Mouse (Mus musculus) cerebellum, adult 11 months (tissue): Measurements from ENCODE around the gene P4ha1.
"Not testable (repeated sequence)": the region's sequence is repeated elsewhere in the genome, so short reads cannot be mapped to it uniquely, and the experiment has no call there.

Experiments
- DNase-seq: peaks from one replicate; pipeline ENCODE4 v3.0.0; 2022

Gene P4ha1

GRCm38 (mm10) chr10:59378728-59379127, 55.6 kb downstream of the P4ha1 start:
- no peak for DNase-seq

GRCm38 (mm10) chr10:59379927-59380326, 56.8 kb downstream of the P4ha1 start:
- DNase-seq: no peak

- no peak for DNase-seq
Observed at GRCm38 (mm10) chr10:59380411-59380821, 57.3 kb downstream of the P4ha1 start.

- not testable (repeated sequence) for DNase-seq
Observed at GRCm38 (mm10) chr10:59381563-59381962, 58.5 kb downstream of the P4ha1 start.

- DNase-seq: peak; percentile 64
Observed at GRCm38 (mm10) chr10:59386951-59387350, 63.9 kb downstream of the P4ha1 start.

GRCm38 (mm10) chr10:59389652-59390051, 66.6 kb downstream of the P4ha1 start:
- DNase-seq: no peak

GRCm38 (mm10) chr10:59391907-59392306, 68.8 kb downstream of the P4ha1 start:
- no peak for DNase-seq

GRCm38 (mm10) chr10:59395461-59395860, 72.4 kb downstream of the P4ha1 start, which contains the start of gene Gm10273:
TSS of gene Gm10273 (plus strand) at chr10:59395632.
- not testable (repeated sequence) for DNase-seq

- no peak for DNase-seq
Observed at GRCm38 (mm10) chr10:59402899-59403792, 80.0 kb downstream of the P4ha1 start, which contains the start of gene Pla2g12b. TSS of gene Pla2g12b (plus strand) at chr10:59403660.

GRCm38 (mm10) chr10:59403793-59404149, 80.7 kb downstream of the P4ha1 start:
- no peak for DNase-seq

- no peak for DNase-seq
Observed at GRCm38 (mm10) chr10:59408499-59408898, 85.4 kb downstream of the P4ha1 start.

- no peak for DNase-seq
Observed at GRCm38 (mm10) chr10:59410264-59410663, 87.2 kb downstream of the P4ha1 start.

GRCm38 (mm10) chr10:59413711-59414110, 90.6 kb downstream of the P4ha1 start:
- no peak for DNase-seq

- DNase-seq: no peak
Observed at GRCm38 (mm10) chr10:59416623-59417022, 93.5 kb downstream of the P4ha1 start.

- no peak for DNase-seq
Observed at GRCm38 (mm10) chr10:59419516-59419915, 96.4 kb downstream of the P4ha1 start.
